Mouse (Mus musculus) hindbrain, embryonic 16.5 days (tissue): ENCODE data around the gene Adam23. TPM values are rescaled to one million over a fixed set of nuclear protein-coding genes. Genes with fewer than 3 reads are reported as not detected.
A peak's percentile ranks its signal among the peaks of the same experiment; 100 is the strongest.

Experiments used
- ATAC-seq: fragments of 200-750 bp; cut with Nextera tagmentation; 2 replicates; pipeline ENCODE4 v1.8.0; 2017; ENCODE audit warnings: moderate TSS enrichment, moderate library complexity
- H3K27ac ChIP-seq: fragments of 300-500 bp; sonication (generic); 2 replicates; pipeline ENCODE4 v1.5.1; 2014; ENCODE audit warnings: low read depth, mild to moderate bottlenecking, control low read depth, low read length, moderate library complexity
- H3K27me3 ChIP-seq: fragments of 300-500 bp; sonication (generic); replicated peaks from 2 replicates; pipeline ENCODE4 v1.6.1; 2014; ENCODE audit warnings: low read length; ENCODE audit not compliant: control insufficient read depth, insufficient read depth
- H3K36me3 ChIP-seq: fragments of 300-500 bp; sonication (generic); 2 replicates; pipeline ENCODE4 v1.6.1; 2014; ENCODE audit warnings: mild to moderate bottlenecking, low read length, moderate library complexity, mixed read lengths; ENCODE audit not compliant: control insufficient read depth, insufficient read depth
- H3K4me1 ChIP-seq: fragments of 300-500 bp; sonication (generic); 2 replicates; pipeline ENCODE4 v1.6.1; 2014; ENCODE audit warnings: low read depth, low read length; ENCODE audit not compliant: control insufficient read depth, insufficient read depth
- H3K4me2 ChIP-seq: fragments of 300-500 bp; sonication (generic); 2 replicates; pipeline ENCODE4 v1.6.1; 2014; ENCODE audit warnings: mild to moderate bottlenecking, low read length, control low read depth, moderate library complexity
- H3K4me3 ChIP-seq: fragments of 300-500 bp; sonication (generic); 2 replicates; pipeline ENCODE4 v1.5.1; 2014; ENCODE audit warnings: mild to moderate bottlenecking, low read length, control low read depth, moderate library complexity
- H3K9ac ChIP-seq: fragments of 300-500 bp; sonication (generic); 2 replicates; pipeline ENCODE4 v1.6.1; 2014; ENCODE audit warnings: low read depth, mild to moderate bottlenecking, control low read depth, low read length, moderate library complexity
- H3K9me3 ChIP-seq: fragments of 300-500 bp; sonication (generic); 2 replicates; pipeline ENCODE4 v1.6.1; 2014; ENCODE audit warnings: mild to moderate bottlenecking, low read length, moderate library complexity; ENCODE audit not compliant: control insufficient read depth
- WGBS: fragments of 180-500 bp; shearing (Covaris S2); extraction: QIAGEN DNeasy Blood & Tissue Kit; methylation state at CpG from one replicate; pipeline ENCODE4 v1.1.7; 2014; 5-methylcytosine and 5-hydroxymethylcytosine counted together
- polyA plus RNA-seq: library from polyadenylated mRNA; unstranded; fragments of >200 nt; fragmentation: Nextera tagmentation; extraction: Ambion mirVana; gene quantifications from 2 replicates; pipeline ENCODE4 v1.2.1, GENCODE M21; 2015

The Adam23 gene
- polyA plus RNA-seq, result 11.7 and 12.2 TPM in 2 replicates

DNA sequence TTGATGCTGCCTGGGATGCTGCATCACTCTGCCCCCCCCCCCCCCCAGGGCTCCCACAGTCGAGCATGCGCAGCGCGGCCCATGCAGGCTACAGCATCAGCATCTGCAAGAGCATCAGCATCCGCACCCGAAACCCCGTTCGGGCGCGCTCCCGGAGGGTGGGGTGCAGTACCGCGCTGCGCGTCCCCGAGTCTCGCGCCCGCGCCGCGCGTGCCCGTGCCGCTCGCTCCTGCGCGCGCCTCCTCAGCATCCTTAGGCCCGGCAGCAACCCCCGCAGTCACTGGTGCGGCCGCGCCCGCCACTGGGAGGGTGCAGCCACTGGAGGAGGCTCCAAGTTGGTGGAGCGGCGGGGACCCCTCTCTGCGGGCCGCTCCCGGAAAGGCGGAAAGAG lies at the start of gene Adam23:
Gene Adam23 (plus strand): TSS at position 236 of the 391 bp plus-strand sequence.
- ATAC-seq, result peak; percentile 91
- Histone ChIP-seq H3K4me2 (peak within 1 kb of the TSS; percentile 84), H3K27me3 (no peaks in the 10 kb centered on the region), H3K4me3 (peak within 1 kb of the TSS; percentile 81), H3K9me3 (no peaks in the 10 kb centered on the region), H3K27ac (peak within 1 kb of the TSS; percentile 79), H3K36me3 (no peaks in the 10 kb centered on the region), H3K4me1 (peaks cover 7% of the 10 kb centered on the region), H3K9ac (peak within 1 kb of the TSS; percentile 92)
- 0% methylated on average over 22 of the region's 41 CpGs for WGBS

DNA sequence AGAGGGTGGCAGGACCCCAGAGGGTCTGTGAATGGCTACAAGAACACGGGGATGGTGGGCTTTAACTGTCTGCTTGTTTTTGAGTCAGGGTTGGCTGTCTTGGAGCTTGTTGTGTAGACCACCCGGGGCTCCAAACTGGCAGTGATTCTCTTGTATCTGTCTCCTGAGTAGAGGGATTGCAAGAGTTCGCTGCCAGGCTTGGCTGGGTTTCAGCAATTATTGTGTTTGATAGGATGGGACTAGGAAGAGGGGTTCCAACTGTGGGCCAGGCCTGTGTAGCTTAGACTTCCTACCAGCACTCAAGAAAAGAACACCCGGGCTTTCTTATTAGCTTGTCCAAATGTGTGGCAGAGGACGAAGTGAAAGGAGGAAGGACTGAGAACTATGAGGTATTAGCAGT lies 44.6 kb upstream of the Adam23 start:
- H3K36me3 ChIP-seq, result no peaks in the 10 kb centered on the region
- WGBS, result 50% methylated on average over 5 of the region's 5 CpGs
- H3K9me3 ChIP-seq, result no peaks in the 10 kb centered on the region
- no peaks in the 10 kb centered on the region for H3K4me1 ChIP-seq
- no peak overlapping the region for H3K27ac ChIP-seq
- H3K9ac ChIP-seq, result no peak overlapping the region
- no peaks in the 10 kb centered on the region for H3K27me3 ChIP-seq
- H3K4me2 ChIP-seq, result no peak overlapping the region
- H3K4me3 ChIP-seq, result no peak overlapping the region
- no peak for ATAC-seq

DNA sequence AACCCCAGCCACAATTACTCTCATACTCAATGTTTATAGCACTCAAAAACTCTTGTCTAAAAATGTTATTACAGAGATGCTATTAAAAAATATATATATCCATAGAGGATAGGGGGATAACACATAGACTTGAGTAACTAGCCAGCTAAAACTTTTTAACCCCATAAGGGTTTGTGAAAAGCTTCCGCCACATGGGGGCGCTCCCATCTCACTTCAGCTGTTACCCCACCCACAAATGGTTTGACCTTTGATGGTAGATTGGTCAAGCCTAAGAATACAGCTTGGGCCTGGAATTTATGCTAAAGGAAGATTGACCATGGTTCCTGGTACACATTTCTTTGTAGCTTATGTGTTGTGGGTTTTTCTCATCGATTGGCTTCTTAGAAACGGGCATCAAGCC lies 42.1 kb upstream of the Adam23 start:
- no peaks in the 10 kb centered on the region for H3K27me3 ChIP-seq
- no peak overlapping the region for H3K27ac ChIP-seq
- ATAC-seq, result no peak
- WGBS, result 48% methylated on average over 4 of the region's 4 CpGs
- H3K9ac ChIP-seq, result no peak overlapping the region
- H3K9me3 ChIP-seq, result no peaks in the 10 kb centered on the region; the same call in 1 of the 2 replicates
- no peak overlapping the region for H3K4me2 ChIP-seq
- H3K36me3 ChIP-seq, result no peaks in the 10 kb centered on the region
- H3K4me3 ChIP-seq, result no peak overlapping the region
- H3K4me1 ChIP-seq, result no peaks in the 10 kb centered on the region

DNA sequence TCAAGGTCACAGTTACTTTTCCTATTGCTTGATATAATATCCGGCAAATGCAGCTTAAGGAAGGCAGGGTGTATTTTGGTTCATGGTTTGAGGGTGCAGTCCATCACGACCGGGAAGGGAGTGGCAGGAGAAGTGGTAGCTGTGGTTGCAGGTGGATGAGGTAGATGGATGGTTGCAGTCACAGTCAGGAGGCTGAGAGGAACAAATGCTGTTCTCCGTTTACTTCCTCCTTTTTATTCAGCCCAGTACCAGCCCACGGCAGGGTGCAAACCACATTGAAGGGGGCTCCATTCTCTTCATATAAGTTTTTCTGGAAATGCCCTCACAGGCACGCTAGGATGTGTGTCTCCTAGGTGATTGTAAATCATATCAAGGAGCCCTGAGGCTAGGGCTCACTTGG lies 37.3 kb upstream of the Adam23 start:
- H3K4me3 ChIP-seq, result no peak overlapping the region
- no peak overlapping the region for H3K4me2 ChIP-seq
- no peaks in the 10 kb centered on the region for H3K27me3 ChIP-seq
- H3K9me3 ChIP-seq, result no peaks in the 10 kb centered on the region; the same call in 1 of the 2 replicates
- no peak for ATAC-seq
- no peaks in the 10 kb centered on the region for H3K4me1 ChIP-seq
- H3K27ac ChIP-seq, result no peak overlapping the region
- H3K36me3 ChIP-seq, result no peaks in the 10 kb centered on the region
- no peak overlapping the region for H3K9ac ChIP-seq
- 77% methylated on average over 6 of the region's 6 CpGs for WGBS

DNA sequence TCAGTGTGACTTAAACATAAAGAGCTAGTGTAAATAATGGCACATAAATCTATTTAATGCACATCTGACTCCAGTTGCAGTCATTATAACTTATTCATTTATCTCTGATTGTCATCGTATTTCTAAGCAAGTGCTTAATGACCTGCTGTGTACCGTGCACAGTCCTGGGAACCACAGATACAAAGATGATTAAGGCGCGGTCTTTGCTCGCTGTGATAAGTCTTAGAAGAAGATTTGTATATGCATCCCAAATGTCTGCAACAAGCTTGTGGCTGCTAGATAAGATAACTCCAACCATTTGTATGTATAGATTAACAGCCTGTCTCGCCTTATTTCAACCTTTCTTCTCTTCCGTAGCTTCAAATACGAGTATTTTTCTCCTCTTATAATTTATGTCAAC lies 27.2 kb upstream of the Adam23 start:
- no peak overlapping the region for H3K9ac ChIP-seq
- no peaks in the 10 kb centered on the region for H3K9me3 ChIP-seq
- no peaks in the 10 kb centered on the region for H3K27me3 ChIP-seq
- H3K4me2 ChIP-seq, result no peak overlapping the region
- 71% methylated on average over 8 of the region's 8 CpGs for WGBS
- no peaks in the 10 kb centered on the region for H3K4me1 ChIP-seq
- no peak for ATAC-seq
- no peak overlapping the region for H3K4me3 ChIP-seq
- no peaks in the 10 kb centered on the region for H3K36me3 ChIP-seq
- no peak overlapping the region for H3K27ac ChIP-seq

DNA sequence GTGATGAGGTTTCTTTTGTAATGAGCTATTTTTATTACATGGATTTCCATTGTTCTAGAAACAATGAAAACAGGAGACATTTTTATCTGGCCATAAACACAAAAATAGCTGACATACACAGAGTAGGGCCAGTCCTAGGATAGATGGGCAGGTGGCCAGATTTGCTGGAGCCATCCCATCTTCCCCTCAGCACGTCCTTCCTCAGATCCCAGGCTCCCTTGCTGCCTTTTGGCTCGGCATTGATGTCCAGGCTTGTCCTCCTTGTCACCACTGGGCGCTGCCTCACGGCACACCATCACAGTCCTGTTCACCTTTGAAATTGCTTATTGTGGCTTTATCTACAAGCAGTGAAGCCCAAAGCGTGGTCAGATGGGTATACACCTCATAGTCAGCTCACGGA lies 15.0 kb upstream of the Adam23 start:
- no peaks in the 10 kb centered on the region for H3K4me1 ChIP-seq
- no peak overlapping the region for H3K4me3 ChIP-seq
- no peak for ATAC-seq
- no peaks in the 10 kb centered on the region for H3K36me3 ChIP-seq
- H3K27me3 ChIP-seq, result no peaks in the 10 kb centered on the region
- H3K4me2 ChIP-seq, result no peak overlapping the region
- no peak overlapping the region for H3K9ac ChIP-seq
- no peaks in the 10 kb centered on the region for H3K9me3 ChIP-seq
- WGBS, result 78% methylated on average over 6 of the region's 6 CpGs
- H3K27ac ChIP-seq, result no peak overlapping the region

DNA sequence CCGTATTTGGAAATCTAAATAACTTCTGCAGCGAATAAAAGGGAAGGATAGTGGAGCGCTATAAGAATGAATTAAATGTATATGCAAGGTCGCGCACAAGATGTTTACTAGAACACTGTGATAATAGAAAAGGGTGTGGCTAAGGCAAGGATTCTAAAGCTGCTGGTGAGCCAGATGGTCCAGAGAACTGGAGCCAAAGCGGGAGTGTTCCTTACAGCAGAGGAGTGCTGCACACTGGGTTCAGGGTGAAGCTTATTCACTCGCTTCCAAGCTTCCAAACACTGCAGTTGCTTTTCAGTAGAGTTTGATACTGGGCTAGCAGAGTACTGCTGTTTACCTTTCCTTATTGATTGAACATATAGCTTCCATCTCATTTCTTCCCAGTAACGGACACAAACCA lies 14.5 kb upstream of the Adam23 start:
- Histone ChIP-seq H3K4me3 (no peak overlapping the region), H3K9me3 (no peaks in the 10 kb centered on the region), H3K36me3 (no peaks in the 10 kb centered on the region), H3K27me3 (no peaks in the 10 kb centered on the region), H3K4me1 (no peaks in the 10 kb centered on the region), H3K27ac (no peak overlapping the region), H3K4me2 (no peak overlapping the region), H3K9ac (no peak overlapping the region)
- ATAC-seq, result no peak
- WGBS, result 86% methylated on average over 8 of the region's 8 CpGs

DNA sequence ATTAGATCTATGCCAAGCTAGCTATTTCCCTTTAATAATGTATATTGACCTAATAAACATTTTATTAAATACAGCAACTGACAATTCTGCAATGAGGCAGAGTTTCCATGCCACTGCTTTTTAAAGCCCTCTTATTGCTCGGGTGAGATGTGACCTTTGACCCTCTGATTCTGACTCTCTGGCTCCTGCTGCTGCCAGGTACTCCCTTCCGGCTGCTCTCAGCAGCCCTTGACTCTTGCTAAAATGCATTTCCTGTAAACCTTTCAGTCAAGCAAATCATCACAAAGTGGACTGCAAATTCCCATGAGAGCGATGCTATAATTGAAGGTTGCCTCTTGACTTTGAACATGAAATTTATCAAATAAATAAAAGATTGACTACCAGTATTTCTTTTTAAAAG lies 13.8 kb upstream of the Adam23 start:
- Histone ChIP-seq H3K27ac (no peak overlapping the region), H3K27me3 (no peaks in the 10 kb centered on the region), H3K36me3 (no peaks in the 10 kb centered on the region), H3K4me1 (no peaks in the 10 kb centered on the region), H3K4me3 (no peak overlapping the region), H3K9ac (no peak overlapping the region), H3K4me2 (no peak overlapping the region), H3K9me3 (no peaks in the 10 kb centered on the region)
- ATAC-seq, result no peak
- WGBS, result 46% methylated on average over 3 of the region's 3 CpGs

DNA sequence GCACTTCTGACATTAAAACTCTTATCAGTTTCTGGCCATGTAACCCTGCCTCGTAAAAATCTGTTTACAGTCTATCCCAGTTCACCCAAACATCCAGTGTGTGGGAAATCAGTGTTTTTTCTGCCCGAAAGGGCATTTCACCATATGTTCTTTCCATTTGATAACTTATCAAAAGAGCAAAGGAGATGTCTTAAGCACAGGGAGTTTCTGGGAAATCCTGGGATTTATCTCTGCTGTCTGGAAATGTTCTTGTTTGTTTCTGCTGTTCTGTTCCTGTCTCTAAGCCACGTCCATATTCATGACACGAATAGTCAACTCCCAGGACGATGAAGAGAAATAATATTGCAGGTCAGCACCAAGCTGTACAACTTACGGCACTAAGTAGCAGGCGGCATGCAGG lies 11.6 kb upstream of the Adam23 start:
- 73% methylated on average over 7 of the region's 7 CpGs for WGBS
- no peaks in the 10 kb centered on the region for H3K27me3 ChIP-seq
- H3K9ac ChIP-seq, result no peak overlapping the region
- no peak overlapping the region for H3K4me2 ChIP-seq
- no peak overlapping the region for H3K4me3 ChIP-seq
- no peak for ATAC-seq
- H3K9me3 ChIP-seq, result no peaks in the 10 kb centered on the region
- no peak overlapping the region for H3K27ac ChIP-seq
- no peaks in the 10 kb centered on the region for H3K4me1 ChIP-seq
- no peaks in the 10 kb centered on the region for H3K36me3 ChIP-seq

DNA sequence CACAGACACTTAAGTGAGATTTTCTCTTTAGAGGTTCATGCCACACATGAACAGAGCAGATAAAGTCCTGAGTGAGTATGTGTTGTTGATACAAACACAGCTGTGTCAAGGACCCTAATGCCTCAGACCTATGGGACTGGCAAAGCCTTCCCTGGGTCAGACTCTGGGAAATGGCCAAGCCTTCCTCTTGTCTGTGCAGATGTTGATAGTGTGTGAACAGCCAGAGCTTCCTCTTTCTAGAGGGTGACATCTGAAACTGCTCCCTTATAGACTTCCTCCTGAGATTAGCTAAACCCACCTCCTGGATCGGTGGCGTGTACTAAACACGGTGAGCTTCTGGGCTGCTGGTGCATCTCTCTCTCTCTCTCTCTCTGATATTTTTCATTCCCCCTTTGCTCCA lies 8.2 kb upstream of the Adam23 start:
- WGBS, result 72% methylated on average over 3 of the region's 3 CpGs
- Histone ChIP-seq H3K4me1 (no peaks in the 10 kb centered on the region), H3K4me3 (no peak overlapping the region), H3K9ac (no peak overlapping the region), H3K27ac (no peak overlapping the region), H3K9me3 (no peaks in the 10 kb centered on the region), H3K4me2 (no peak overlapping the region), H3K36me3 (no peaks in the 10 kb centered on the region), H3K27me3 (no peaks in the 10 kb centered on the region)
- no peak for ATAC-seq
